Mouse (Mus musculus) midbrain, embryonic 13.5 days (tissue): ENCODE data around the gene Mfsd7a. TPM values are rescaled to one million over a fixed set of nuclear protein-coding genes. Genes with fewer than 3 reads are reported as not detected.

Source experiments
- ATAC-seq: fragments of 200-750 bp; cut with Nextera tagmentation; 2 replicates; pipeline ENCODE4 v1.8.0; 2017; ENCODE audit warnings: mild to moderate bottlenecking, moderate TSS enrichment, moderate library complexity
- H3K27ac ChIP-seq: fragments of 300-500 bp; sonication (generic); 2 replicates; pipeline ENCODE4 v1.5.1; 2015; ENCODE audit warnings: inconsistent platforms, mild to moderate bottlenecking, moderate library complexity
- H3K27me3 ChIP-seq: fragments of 300-500 bp; sonication (generic); 2 replicates; pipeline ENCODE4 v1.6.1; 2015; ENCODE audit warnings: mild to moderate bottlenecking, inconsistent platforms
- H3K36me3 ChIP-seq: fragments of 300-500 bp; sonication (generic); 2 replicates; pipeline ENCODE4 v1.6.1; 2015; ENCODE audit warnings: mild to moderate bottlenecking, inconsistent platforms
- H3K4me1 ChIP-seq: fragments of 300-500 bp; sonication (generic); replicated peaks from 2 replicates; pipeline ENCODE4 v1.6.1; 2015; ENCODE audit warnings: inconsistent platforms
- H3K4me2 ChIP-seq: fragments of 300-500 bp; sonication (generic); replicated peaks from 2 replicates; pipeline ENCODE4 v1.6.1; 2015; ENCODE audit warnings: moderate library complexity, mild to moderate bottlenecking, inconsistent platforms
- H3K4me3 ChIP-seq: fragments of 300-500 bp; sonication (generic); replicated peaks from 2 replicates; pipeline ENCODE4 v1.5.1; 2015; ENCODE audit warnings: mild to moderate bottlenecking, inconsistent platforms
- H3K9ac ChIP-seq: fragments of 300-500 bp; sonication (generic); replicated peaks from 2 replicates; pipeline ENCODE4 v1.6.1; 2015; ENCODE audit warnings: mild to moderate bottlenecking, inconsistent platforms
- H3K9me3 ChIP-seq: fragments of 300-500 bp; sonication (generic); 2 replicates; pipeline ENCODE4 v1.6.1; 2016; ENCODE audit warnings: mild to moderate bottlenecking, inconsistent platforms
- WGBS: fragments of 180-500 bp; shearing (Covaris S2); methylation state at CpG from one replicate; pipeline ENCODE4 v1.1.7; 2015; 5-methylcytosine and 5-hydroxymethylcytosine counted together
- polyA plus RNA-seq: library from polyadenylated mRNA; unstranded; fragments of >200 nt; fragmentation: Nextera tagmentation; extraction: Ambion mirVana; gene quantifications from 2 replicates; pipeline ENCODE4 v1.2.1, GENCODE M21; 2015

Mfsd7a gene
- polyA plus RNA-seq, 1 experiment from 2014 or later: not detected

GRCm38 (mm10) chr5:108423427-108423826 is 25.3 kb downstream of the Mfsd7a start:
- Histone ChIP-seq H3K4me1 (no peaks in the 10 kb centered on the region), H3K27me3 (no peaks in the 10 kb centered on the region), H3K4me3 (no peak overlapping the region), H3K4me2 (no peak overlapping the region), H3K36me3 (no peaks in the 10 kb centered on the region), H3K9ac (no peak overlapping the region), H3K9me3 (no peaks in the 10 kb centered on the region), H3K27ac (no peak overlapping the region)
- ATAC-seq: no peak
- 88% methylated on average over 2 of the region's 2 CpGs for WGBS

GRCm38 (mm10) chr5:108422741-108423140 is 25.9 kb downstream of the Mfsd7a start:
- ATAC-seq: no peak
- H3K27me3 ChIP-seq: no peaks in the 10 kb centered on the region
- WGBS: 86% methylated on average over 3 of the region's 3 CpGs

GRCm38 (mm10) chr5:108414711-108415110 is 34.0 kb downstream of the Mfsd7a start:
- WGBS: 75% methylated on average over 2 of the region's 2 CpGs
- Histone ChIP-seq H3K4me2 (no peak overlapping the region), H3K27ac (no peak overlapping the region)

More at GRCm38 (mm10) chr5:108422741-108423140, 25.9 kb downstream of the Mfsd7a start:
- no peak overlapping the region for H3K27ac ChIP-seq
- no peak overlapping the region for H3K9ac ChIP-seq
- H3K4me3 ChIP-seq: no peak overlapping the region
- no peaks in the 10 kb centered on the region for H3K9me3 ChIP-seq
- no peak overlapping the region for H3K4me2 ChIP-seq
- no peaks in the 10 kb centered on the region for H3K4me1 ChIP-seq
- no peaks in the 10 kb centered on the region for H3K36me3 ChIP-seq

GRCm38 (mm10) chr5:108406977-108407376 is 41.7 kb downstream of the Mfsd7a start:
- Histone ChIP-seq H3K27me3 (no peaks in the 10 kb centered on the region), H3K9me3 (no peaks in the 10 kb centered on the region), H3K4me3 (no peak overlapping the region), H3K9ac (no peak overlapping the region), H3K4me1 (no peaks in the 10 kb centered on the region), H3K27ac (no peak overlapping the region), H3K4me2 (no peak overlapping the region), H3K36me3 (no peaks in the 10 kb centered on the region)
- ATAC-seq: no peak
- 80% methylated on average over 2 of the region's 2 CpGs for WGBS

More at GRCm38 (mm10) chr5:108414711-108415110, 34.0 kb downstream of the Mfsd7a start:
- Histone ChIP-seq H3K9ac (no peak overlapping the region), H3K27me3 (no peaks in the 10 kb centered on the region), H3K4me3 (no peak overlapping the region), H3K36me3 (no peaks in the 10 kb centered on the region), H3K9me3 (no peaks in the 10 kb centered on the region), H3K4me1 (no peaks in the 10 kb centered on the region)
- ATAC-seq: no peak

GRCm38 (mm10) chr5:108405460-108405859 is 43.2 kb downstream of the Mfsd7a start:
- H3K36me3 ChIP-seq: no peaks in the 10 kb centered on the region
- H3K27me3 ChIP-seq: no peaks in the 10 kb centered on the region
- H3K27ac ChIP-seq: no peak overlapping the region
- H3K9ac ChIP-seq: no peak overlapping the region
- no peak overlapping the region for H3K4me2 ChIP-seq
- ATAC-seq: no peak
- no peaks in the 10 kb centered on the region for H3K4me1 ChIP-seq
- no peaks in the 10 kb centered on the region for H3K9me3 ChIP-seq
- no peak overlapping the region for H3K4me3 ChIP-seq
- 75% methylated on average over 1 of the region's 1 CpGs for WGBS

GRCm38 (mm10) chr5:108403453-108403852 is 45.2 kb downstream of the Mfsd7a start:
- Histone ChIP-seq H3K36me3 (no peaks in the 10 kb centered on the region), H3K9me3 (no peaks in the 10 kb centered on the region), H3K4me1 (no peaks in the 10 kb centered on the region), H3K27ac (no peak overlapping the region), H3K4me3 (no peak overlapping the region), H3K4me2 (no peak overlapping the region), H3K27me3 (no peaks in the 10 kb centered on the region), H3K9ac (no peak overlapping the region)
- no peak for ATAC-seq
- 83% methylated on average over 4 of the region's 4 CpGs for WGBS

Other genes starting within 250 kb of the Mfsd7a start
- gene Dr1, start 180.0 kb downstream of the Mfsd7a start, polyA plus RNA-seq: 42.3 and 50.7 TPM in 2 replicates
- gene Pigg, start 136.3 kb downstream of the Mfsd7a start, polyA plus RNA-seq: 6.0 and 6.1 TPM in 2 replicates
- 0.53 and 0.61 TPM in 2 replicates for gene Gm42517, start 81.0 kb downstream of the Mfsd7a start, polyA plus RNA-seq
- gene Pde6b, start 60.5 kb downstream of the Mfsd7a start, polyA plus RNA-seq: 0.17 and 0.48 TPM in 2 replicates
- 433 and 451 TPM in 2 replicates for gene Atp5k, start 14.4 kb downstream of the Mfsd7a start, polyA plus RNA-seq
- 31.7 and 35.4 TPM in 2 replicates for gene Pcgf3, start 12.3 kb upstream of the Mfsd7a start, polyA plus RNA-seq
- 31.6 and 33.5 TPM in 2 replicates for gene Cplx1, start 101.1 kb upstream of the Mfsd7a start, polyA plus RNA-seq
- 50.3 and 51.7 TPM in 2 replicates for gene Gak, start 180.9 kb upstream of the Mfsd7a start, polyA plus RNA-seq
- 23.7 and 23.8 TPM in 2 replicates for gene Tmem175, start 180.9 kb upstream of the Mfsd7a start, polyA plus RNA-seq
- 10.6 and 10.7 TPM in 2 replicates for gene Idua, start 211.4 kb upstream of the Mfsd7a start, polyA plus RNA-seq
- gene Dgkq, start 220.8 kb upstream of the Mfsd7a start, polyA plus RNA-seq: 23.7 and 26.6 TPM in 2 replicates
- gene Slc26a1, start 226.7 kb upstream of the Mfsd7a start, polyA plus RNA-seq: 1.7 and 2.6 TPM in 2 replicates
- 4.0 and 5.3 TPM in 2 replicates for gene Fgfrl1, start 243.5 kb upstream of the Mfsd7a start, polyA plus RNA-seq